Mouse (Mus musculus) ovary, postnatal 14 days (tissue): ENCODE results near the gene Tpd52l1.
"Not testable (repeated sequence)": the region's sequence is repeated elsewhere in the genome, so short reads cannot be mapped to it uniquely, and the experiment has no call there.

Experiments
- DNase-seq: peaks from one replicate; pipeline ENCODE4 v3.0.0; 2022; ENCODE audit warnings: low spot score

Gene Tpd52l1

DNA sequence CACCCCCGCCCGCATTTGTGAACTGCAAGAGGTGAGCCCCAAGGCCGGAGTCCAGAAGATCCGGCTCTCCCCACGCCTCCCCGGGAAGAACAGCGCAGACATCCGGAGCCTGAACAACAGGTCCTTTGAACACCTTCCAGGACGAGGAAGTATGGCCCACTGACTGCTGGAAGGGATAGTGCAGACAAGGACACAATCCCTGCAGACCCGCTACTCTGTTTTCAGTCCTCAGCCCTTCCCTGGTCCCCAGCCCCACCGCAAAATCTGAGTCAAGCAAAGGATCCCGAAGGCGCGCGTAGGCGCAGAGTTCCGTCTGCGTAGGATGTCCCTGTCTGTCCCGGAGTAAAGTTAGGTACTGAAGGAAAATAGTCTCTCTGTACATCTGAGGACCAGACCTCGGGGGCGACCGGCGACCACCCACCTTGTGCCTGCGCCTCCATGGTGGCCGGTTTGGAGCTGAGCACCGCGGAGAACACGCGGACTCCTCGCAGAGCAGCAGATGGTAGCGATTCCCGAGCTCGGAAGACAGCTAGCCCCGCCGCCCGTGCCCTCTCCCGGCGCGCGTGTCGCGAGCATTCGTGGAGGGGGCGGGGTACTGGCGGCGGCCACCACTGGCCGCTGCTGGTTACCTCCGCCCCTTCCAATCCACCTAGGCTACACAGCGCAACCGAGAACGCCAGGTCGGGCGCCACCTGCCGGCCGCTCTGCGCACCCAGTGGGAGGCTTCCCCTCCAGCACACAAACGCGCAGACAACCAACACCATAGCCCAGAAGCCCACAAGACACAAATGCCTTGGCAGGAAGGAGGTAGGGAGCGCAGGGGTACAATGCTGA lies at the start of gene Tpd52l1:
Gene Tpd52l1, minus strand, starts transcription at position 668 of the 834 bp plus-strand sequence.
- DNase-seq = peak; percentile 84

DNA sequence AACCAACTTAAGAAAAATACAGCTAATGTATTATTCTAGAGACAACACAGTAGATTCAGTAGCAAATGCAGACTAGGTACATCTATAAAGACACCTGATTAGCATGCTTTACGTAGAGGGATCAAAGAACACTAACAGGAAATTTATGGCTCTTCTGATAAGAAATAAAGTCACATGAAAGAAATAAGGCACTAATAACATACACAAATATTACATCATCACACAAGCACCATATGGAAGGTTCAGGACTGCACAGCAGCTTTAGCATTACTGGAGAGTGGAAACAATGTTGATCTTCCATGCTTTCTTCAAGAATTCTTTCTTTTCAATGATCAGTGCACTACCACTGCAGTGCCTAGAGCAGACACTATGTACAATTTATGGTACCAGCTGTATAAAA lies 48.5 kb upstream of the Tpd52l1 start:
- DNase-seq = no peak

GRCm38 (mm10) chr10:31467043-31467898 lies 21.5 kb upstream of the Tpd52l1 start:
- DNase-seq = no peak

- DNase-seq = no peak
Measured at GRCm38 (mm10) chr10:31465840-31466541, 20.2 kb upstream of the Tpd52l1 start.

DNA sequence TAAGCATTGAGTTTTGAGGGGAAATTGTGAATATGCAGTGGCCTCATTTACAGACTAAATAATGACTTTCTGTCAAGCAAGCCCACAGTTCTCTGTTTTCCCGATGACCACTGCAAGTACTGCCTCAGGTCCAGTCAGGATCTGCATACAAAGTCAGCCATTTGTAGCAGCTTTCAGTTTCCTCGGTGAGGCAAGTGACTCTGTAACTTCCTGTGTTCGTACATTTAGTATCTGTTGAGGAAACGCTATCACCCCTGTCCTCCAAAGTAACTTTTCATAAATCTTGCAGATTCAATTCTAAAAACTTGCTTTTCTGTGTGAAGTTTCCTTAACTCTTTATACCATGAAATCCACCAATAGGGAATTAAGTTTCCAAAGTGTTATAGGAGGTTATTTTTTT lies 19.7 kb upstream of the Tpd52l1 start:
- DNase-seq = no peak

DNA sequence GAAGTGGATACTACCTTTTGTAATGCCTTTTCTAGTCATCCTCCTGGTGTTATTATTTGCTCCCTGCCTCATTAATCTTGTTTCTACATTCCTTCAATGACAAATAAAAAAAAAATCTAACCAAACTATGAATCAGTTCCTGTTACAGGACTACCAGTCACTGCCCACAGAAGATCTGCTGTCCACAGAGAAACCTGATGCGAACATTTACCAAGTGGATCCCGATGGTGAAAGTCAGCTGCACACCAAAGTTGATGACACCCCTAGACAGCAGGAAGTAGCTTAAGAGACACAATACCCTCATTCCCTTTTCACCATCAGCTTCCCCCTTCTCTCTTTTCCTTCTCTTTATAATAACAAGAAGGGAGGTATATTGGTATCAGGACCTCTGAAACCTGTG lies 17.3 kb upstream of the Tpd52l1 start:
- no peak for DNase-seq

- DNase-seq = no peak
Measured at GRCm38 (mm10) chr10:31456806-31457205, 11.0 kb upstream of the Tpd52l1 start.

DNA sequence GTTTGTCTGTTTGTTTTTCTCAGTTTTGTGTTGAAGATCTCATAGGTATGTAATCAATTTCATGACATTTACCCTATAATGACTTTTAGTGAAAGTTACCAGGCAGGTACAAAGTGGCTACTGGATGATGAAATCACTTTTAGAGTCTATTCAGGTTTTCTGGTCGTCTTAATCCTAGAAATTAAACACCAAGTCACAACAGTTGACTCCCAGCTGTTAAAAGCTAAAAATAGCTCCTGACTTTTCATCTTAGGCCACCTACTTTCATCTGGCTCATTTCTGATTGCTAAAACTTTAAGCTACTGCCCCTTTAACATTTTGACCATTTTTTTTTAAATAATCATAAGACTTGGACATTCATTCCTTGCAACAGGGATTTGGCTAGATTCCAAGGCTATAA lies 1.3 kb upstream of the Tpd52l1 start:
- no peak for DNase-seq

GRCm38 (mm10) chr10:31444206-31444605 lies 1.6 kb downstream of the Tpd52l1 start:
- DNase-seq = no peak

DNA sequence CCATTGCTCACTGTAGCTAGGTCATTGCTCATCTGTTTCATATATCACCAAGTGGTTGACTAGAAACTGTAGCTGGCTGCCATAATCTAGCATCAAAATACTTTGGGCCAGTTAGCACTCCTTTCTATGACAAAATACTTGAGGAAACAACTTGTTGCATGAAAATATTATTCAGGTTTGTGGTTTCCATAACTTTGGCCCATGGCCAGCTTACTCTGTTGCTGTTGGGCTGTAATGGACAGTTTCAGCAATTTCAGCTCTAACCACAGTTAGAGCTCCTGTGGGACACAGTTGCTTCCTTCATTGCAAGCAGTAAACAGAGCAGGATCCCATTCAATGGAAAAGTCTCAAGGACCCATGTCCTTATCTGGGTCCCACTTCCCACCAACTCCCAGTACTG lies 4.3 kb downstream of the Tpd52l1 start:
- no peak for DNase-seq

GRCm38 (mm10) chr10:31436047-31436446 lies 9.7 kb downstream of the Tpd52l1 start:
- no peak for DNase-seq

GRCm38 (mm10) chr10:31417956-31418355 lies 27.8 kb downstream of the Tpd52l1 start:
- DNase-seq = no peak

- DNase-seq = no peak
Measured at GRCm38 (mm10) chr10:31392990-31393389, 52.8 kb downstream of the Tpd52l1 start.

- no peak for DNase-seq
Measured at GRCm38 (mm10) chr10:31390777-31391395, 54.9 kb downstream of the Tpd52l1 start.

GRCm38 (mm10) chr10:31388566-31388965 lies 57.2 kb downstream of the Tpd52l1 start:
- not testable (repeated sequence) for DNase-seq

- not testable (repeated sequence) for DNase-seq
Measured at GRCm38 (mm10) chr10:31370200-31370599, 75.6 kb downstream of the Tpd52l1 start.

DNA sequence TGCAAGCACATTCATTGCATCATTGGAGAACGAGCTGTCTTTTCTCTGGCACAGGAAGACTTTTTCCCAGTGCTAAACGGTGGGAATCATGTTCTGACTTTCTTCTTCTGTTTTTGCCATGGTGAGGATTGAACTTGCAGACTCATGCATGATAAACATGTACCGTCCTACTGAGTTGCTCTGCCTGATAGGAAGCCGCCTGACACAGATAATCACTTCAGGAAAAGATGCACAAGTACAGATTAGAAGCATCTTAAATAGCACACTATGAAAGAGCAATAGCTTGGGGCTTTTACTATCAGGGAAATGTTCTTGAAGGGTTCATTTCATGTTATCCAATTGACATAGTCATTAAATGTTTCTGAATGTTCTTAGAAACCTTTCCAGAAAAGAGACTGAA lies 86.0 kb downstream of the Tpd52l1 start:
- DNase-seq = no peak

GRCm38 (mm10) chr10:31354886-31355461 lies 90.8 kb downstream of the Tpd52l1 start:
- no peak for DNase-seq

DNA sequence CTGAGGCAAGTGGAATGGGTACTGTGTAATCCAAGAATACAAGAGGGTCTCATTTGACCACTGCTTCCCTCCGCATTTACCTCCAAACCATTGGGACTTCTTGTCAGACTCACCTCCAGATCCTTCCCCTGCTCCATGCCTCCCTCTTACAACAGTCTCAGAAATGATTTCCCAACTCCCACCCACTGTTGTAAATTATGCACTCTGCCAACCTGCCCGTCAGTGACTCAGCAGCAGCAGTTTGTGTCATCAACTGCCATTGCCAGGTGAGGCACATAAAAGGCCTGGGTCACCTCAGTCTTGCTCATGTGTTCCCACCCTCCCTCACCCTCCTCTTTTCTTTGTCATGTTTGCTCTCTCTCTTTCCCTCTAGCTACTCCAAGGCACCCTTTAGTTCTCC lies 91.6 kb downstream of the Tpd52l1 start:
- DNase-seq = no peak

DNA sequence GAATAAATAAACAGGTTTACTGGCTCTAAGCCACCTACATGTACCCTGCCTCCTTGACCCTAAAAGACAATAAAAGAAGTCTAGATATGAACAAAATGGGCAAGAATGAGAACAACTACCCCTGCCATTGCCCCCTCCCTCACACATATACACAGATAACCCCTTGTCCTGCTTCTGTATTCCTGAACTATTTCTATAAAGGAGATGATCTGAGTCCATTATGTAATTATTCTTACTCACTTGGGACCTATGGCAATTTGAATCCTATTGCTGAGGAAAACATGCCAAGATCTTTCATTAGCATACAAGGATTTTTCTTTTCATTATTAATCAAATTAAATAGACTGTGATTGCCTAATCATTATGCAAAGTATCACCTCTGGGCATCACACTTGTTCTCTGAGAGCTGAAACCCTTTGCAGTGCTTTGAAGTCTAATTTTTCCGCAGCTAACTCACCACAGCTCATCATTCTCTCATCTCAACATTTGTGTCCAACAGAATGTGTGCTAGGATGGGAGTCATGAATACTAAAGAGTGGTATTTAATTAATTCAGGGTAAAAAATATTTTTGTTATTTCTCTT lies 92.8 kb downstream of the Tpd52l1 start:
- no peak for DNase-seq

DNA sequence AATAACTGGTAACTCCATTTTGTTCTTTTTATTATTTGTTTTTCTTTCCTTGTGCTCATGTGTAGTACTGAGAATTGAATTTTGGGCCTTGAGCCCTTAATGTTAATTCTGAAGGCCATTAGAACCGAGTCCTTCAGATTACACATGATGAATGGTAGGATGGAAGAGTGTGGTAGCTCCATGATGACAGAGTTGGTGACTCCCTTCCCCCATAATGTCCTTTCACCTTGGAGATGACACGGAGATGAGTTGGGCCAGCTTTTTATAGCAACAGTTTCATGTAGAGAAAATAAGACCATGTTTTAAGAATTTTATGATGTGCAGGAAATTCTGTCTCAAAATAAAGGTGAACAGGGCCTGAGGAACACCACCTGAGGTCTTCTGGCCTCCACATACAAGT lies 94.7 kb downstream of the Tpd52l1 start:
- no peak for DNase-seq
